Mouse (Mus musculus) cerebellum, postnatal 14 days (tissue): ENCODE results near the gene Cd84.
"Not testable (repeated sequence)": the region's sequence is repeated elsewhere in the genome, so short reads cannot be mapped to it uniquely, and the experiment has no call there.

Experiments
- DNase-seq, 2 experiments: peaks; one replicate each; pipeline ENCODE4 v3.0.0; 2021; ENCODE audit warnings: mixed read lengths in 2 of 2

Gene Cd84

GRCm38 (mm10) chr1:171839488-171839887 is at the start of gene Cd84:
Cd84 (plus strand) TSS chr1:171839697.
- DNase-seq = no peak

GRCm38 (mm10) chr1:171791491-171791890 is 48.0 kb upstream of the Cd84 start:
- no peak for DNase-seq

DNA sequence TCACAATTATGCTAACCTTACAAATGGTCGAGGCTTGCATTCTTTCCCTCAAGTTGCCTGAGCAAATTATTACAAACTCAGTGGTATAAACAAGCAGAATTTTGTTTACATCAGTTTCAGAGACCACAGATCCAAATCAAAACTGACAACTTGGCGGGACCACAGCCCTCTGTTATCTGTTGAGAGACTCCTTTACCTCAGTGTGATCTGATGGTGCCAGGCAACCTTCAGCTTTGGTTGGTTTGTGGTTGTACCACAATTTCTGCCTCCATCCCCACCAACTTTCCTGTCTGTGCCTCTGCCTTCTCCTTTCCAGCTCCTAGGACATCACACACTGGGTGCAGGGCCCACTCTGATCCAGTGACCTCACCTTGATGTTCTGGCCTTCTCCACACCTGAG is 43.3 kb upstream of the Cd84 start:
- DNase-seq = no peak

DNA sequence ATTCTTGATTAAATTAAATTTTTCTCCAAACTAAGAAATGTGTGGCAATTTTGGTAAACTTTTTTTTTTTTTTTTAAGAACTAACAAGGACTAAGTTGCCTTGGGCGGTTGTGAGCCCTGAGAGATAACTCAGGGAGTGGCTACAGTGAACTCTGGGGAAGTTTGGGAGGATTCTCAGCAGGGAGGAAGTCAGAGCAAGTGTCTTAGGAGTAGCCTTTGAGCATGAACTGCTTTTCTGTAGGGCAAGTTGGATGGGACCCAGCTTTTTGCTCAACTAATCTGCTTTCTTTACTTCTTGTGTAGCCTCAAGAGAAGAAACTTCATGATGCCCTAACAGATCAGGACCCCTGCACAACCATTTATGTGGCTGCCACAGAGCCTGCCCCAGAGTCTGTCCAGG is 41.7 kb upstream of the Cd84 start:
- no peak for DNase-seq

- DNase-seq = no peak
Measured at GRCm38 (mm10) chr1:171799648-171800047, 39.8 kb upstream of the Cd84 start.

- DNase-seq = not testable (repeated sequence)
Measured at GRCm38 (mm10) chr1:171811048-171811447, 28.4 kb upstream of the Cd84 start.

DNA sequence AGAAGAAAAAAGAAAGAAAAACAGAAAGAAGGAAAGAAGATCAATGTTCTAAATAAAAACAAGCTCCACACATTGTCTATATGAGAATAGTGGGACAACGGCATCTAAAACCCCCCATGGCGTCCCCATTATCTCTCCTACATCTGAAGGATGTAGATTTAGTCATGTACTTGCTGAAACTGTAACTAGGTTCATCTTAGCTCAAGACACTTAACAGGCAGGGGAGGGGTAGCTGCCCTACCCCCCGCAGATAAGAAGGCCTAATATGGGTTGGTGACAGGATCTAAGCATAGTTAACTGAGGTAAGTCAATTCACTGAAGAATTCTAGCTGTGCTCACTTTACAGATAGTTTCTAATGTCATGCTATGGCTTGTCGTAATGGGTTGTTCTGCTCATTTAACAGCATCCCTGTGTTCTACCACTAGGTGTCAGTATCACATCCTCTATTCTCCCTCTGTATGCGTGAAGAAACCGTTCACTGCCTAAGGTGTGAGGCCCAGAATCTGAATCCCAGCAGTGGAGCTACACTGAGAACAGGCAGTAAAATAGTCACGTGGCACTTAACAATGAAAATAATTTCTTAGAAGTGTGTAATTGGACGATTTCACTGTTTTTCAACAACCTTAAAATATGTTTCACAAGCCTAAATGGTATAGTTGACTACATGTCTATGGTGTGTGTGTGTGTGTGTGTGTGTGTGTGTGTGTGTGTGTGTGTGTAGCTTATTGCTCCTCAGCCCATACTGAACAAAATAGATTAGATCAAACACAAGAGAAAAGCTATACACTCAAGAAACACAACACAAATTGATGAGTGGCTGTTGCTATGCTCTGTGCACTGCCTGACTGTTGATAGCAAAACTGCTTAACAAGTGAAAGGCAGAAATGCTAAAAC is 23.7 kb upstream of the Cd84 start:
- DNase-seq = peak; percentile 43 to 48

DNA sequence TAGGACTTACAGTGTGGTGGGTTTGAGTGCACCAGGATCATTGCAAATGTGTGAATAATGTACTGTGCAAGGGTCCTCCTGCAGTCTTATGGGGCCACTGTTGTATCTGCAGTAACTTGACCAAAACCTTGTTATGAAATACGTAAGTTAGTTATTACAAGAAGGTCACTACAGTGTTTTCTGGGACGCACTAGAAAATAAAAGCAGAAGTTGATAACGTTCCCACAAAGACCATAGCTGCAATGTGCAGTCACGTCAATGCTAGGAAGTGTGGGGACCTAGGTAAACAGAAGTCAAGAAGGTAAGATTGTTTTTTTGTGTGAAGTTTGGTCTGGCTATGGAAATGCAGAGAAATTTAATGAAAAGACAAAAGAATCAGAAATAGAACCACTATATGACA is 22.5 kb upstream of the Cd84 start:
- DNase-seq = no peak

DNA sequence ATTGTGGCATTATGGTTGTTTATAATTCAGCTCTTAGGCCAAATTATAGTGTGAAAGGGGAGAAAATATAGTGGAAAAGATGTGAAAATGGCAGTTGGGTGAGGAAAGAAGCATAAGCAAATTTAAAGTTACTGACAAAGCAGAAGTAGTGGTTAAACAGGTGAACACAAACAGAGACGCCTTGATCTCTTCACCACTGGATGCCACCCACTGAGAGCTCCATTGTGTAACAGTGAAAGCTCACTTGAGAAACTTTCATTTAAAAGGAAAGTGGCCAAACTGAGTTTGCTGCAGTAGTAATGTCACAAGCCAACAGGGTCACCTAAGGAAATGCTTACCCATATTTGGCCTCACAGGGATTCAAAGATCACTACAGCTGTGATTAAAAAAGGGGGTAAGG is 18.2 kb upstream of the Cd84 start:
- DNase-seq = no peak

GRCm38 (mm10) chr1:171825462-171825861 is 14.0 kb upstream of the Cd84 start:
- no peak for DNase-seq

DNA sequence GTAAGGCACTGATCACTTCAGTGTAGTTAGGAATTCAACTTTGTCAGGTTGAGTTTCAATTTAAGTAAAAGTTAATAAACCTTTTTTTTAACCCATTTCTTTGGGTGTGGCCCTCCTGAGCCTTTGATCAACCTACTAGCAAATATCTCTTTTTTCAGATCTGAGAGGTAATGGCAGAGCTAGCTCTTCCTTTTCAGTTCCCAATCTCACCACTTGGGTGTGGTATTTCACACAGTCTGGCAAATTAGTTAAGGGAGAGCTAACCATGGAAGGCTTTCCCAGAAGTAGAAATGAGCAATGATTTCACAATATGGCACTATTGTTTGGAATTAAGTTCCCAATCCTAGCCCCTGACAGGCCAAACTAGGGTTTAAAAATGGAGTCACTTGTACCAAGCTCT is 13.3 kb upstream of the Cd84 start:
- DNase-seq = peak; percentile 10 to 21

GRCm38 (mm10) chr1:171827674-171828073 is 11.8 kb upstream of the Cd84 start:
- DNase-seq = no peak

- DNase-seq = no peak
Measured at GRCm38 (mm10) chr1:171840450-171841023, 1.0 kb downstream of the Cd84 start.

DNA sequence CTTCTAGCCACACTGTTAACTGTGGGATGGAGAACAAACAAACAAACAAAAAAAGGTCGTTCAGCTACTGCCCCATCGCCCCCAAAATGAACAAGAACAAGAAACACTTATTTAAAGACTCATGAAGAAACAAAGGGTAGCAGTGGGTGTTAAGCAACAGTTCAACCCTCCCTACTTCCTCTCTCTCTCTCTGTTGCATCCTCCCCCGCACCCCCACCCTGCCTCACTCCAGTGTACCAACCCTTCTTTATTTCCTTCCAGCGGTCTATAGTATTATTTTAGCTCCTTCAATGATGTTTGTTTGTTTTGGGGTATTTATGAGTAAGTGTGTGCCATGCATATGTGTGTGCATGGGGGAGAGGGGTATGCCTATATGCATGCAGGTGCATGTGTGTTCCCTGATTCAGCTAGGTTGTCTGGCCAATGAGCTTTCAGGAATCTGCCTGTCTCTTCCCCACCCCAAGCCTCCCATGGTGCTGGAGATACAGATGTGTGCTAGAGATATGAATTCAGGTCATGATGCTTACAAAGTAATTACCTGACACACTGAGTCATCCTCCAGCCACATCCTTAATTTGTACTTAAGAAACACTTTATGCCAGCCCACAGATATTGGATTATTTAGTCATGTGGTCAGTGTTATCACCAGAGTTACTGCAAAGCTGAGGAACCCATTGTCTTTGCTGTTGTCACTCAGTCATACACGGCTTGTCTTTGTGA is 5.7 kb downstream of the Cd84 start:
- DNase-seq = no peak

DNA sequence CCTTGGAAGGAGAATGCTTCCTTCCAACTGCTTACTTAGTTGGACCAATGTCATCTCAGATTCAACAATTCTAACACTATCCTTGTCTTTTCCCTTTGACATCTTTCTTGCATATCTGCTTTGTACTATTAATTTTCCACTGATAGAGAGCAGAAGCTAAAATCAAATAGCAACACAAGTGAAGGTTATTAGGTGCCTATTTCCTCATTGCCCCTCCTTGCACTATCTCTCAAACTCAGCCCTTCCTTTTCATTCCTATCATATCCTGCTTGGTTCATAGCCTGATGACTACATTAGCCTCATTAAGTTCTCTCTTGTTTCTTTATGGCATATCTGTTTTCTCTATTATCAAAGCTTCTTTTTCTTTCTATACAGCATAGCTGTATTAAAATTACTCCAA is 8.7 kb downstream of the Cd84 start:
- no peak for DNase-seq

DNA sequence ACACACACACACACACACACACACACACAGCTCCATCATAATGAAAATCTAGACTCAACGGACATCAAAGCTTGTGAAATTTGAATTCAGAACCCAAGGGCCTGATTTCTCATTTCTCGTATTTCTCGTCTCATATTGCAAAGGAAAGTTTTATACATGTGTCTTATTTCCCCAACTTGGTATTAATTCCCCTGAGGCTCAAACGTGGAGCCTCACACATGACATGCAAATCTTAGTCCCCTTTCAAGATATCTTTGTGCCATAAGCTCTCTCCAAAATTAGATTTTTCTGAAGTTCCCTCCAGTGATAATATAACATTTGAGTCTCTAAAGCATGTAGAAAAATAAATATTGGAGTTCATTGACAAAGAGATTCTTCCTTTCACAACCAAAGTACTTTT is 9.3 kb downstream of the Cd84 start:
- DNase-seq = no peak

GRCm38 (mm10) chr1:171849454-171849853 is 10.0 kb downstream of the Cd84 start:
- no peak for DNase-seq

- DNase-seq = no peak
Measured at GRCm38 (mm10) chr1:171865467-171865866, 26.0 kb downstream of the Cd84 start.

DNA sequence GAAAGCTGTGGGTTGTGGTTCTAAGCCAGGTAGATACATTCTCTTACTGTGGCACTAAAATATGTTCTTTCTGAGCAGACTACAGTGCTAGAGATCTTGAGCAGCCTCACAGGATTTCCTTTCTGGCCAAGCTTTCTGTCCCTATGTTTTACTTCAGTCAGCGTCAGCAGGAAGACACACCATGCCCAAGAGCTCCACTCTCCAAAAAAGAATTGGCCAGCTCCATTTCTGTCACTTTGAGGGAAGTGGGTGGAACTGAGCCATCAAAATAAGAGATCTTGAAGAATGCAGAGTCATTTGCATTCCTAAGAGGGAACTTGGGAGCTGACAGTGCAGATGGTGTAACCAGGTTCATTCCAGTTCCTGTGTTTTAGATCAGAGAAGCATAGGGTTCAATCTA is 47.5 kb downstream of the Cd84 start:
- DNase-seq = no peak

DNA sequence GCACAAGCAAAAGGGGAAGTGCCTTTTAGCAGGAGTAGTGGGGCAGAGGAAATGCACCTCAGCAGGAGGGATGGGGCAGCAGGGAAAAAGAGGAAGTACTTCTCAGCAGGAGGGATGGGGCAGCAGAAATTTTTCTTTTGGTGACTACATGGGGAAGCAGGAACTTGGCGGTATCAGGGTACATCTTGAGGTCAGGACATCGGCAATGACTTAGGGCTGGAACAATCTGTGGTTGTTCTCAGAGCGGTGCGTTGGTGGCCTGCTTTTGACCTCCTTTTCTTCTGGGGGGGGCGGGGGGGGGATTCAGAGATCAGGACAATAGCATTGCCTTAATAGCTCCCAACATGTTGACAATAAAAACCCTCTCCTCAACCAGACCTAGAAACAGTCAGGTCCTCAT is 55.9 kb downstream of the Cd84 start, which contains the start of gene Gm10521:
Gene Gm10521 (plus strand): TSS at position 301 of the 400 bp plus-strand sequence.
- DNase-seq = not testable (repeated sequence)

DNA sequence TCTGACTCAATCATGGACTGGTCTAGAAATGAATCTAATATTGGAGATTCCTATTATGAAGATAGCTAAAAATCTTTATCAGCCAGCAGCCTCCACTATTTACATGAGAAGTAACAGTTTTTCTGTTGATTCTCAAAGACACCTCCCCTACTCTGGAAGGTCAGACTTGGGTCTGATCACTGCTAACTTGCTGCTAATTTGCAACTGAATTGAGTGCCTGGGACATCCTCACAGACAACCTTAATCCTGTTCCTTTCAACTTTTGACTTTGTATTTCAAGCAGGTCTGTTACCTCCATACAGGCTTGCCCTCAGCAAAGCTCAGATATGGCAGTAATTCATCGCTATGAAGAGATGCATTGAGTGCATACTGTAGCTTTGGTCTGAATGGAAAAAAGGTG is 64.5 kb downstream of the Cd84 start:
- no peak for DNase-seq

GRCm38 (mm10) chr1:171915638-171916458 is 76.4 kb downstream of the Cd84 start:
- no peak for DNase-seq
